Mouse (Mus musculus) urinary bladder, postnatal 36 days (tissue): ENCODE data around the gene Tspan5.
A peak's percentile ranks its signal among the peaks of the same experiment; 100 is the strongest.

Experiments used
- DNase-seq, 2 experiments: peaks; one replicate each; pipeline ENCODE4 v3.0.0; 2022; ENCODE audit warnings: low spot score in 2 of 2, mixed read lengths in 1 of 2

Gene Tspan5

DNA sequence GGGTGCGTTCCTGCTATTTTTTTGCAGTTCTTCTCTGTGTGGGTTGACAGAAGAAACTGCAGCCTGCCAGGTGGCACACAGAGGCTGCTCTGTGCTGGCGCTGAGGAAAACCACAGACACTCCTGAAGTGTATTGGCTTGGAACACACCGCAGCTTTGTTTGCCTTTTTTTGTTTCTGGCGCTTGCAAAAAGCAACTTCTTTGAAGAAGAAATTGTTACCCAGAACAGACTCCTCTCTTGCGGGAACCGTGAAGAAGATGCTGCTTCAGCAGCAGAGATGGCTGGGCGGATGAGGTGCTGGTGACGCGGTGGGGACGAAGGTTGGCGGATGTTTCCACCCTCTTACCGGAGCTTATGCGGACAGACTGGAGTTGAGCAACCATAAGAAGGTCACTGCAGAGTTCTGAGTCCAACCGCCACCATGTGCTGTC is 135.0 kb downstream of the Tspan5 start:
- DNase-seq, result no peak

DNA sequence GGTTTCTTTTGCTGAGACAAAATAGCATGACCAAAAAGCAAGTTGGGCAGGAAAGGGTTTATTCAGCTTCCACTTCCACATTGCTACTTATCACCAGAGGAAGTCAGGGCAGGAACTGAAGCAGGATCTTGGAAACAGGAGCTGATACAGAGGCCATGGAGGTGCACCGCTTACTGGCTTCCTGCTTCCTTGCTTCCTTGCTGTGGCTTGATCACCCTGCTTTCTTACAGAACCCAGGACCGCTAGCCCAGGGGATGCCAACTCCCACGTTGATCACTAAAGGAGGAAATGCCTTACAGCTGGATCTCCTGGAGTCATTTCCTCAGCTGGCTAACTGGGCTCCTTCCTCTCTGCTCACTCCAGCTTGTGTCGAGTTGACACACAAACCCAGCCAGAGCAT is 135.7 kb downstream of the Tspan5 start:
- DNase-seq, result no peak

DNA sequence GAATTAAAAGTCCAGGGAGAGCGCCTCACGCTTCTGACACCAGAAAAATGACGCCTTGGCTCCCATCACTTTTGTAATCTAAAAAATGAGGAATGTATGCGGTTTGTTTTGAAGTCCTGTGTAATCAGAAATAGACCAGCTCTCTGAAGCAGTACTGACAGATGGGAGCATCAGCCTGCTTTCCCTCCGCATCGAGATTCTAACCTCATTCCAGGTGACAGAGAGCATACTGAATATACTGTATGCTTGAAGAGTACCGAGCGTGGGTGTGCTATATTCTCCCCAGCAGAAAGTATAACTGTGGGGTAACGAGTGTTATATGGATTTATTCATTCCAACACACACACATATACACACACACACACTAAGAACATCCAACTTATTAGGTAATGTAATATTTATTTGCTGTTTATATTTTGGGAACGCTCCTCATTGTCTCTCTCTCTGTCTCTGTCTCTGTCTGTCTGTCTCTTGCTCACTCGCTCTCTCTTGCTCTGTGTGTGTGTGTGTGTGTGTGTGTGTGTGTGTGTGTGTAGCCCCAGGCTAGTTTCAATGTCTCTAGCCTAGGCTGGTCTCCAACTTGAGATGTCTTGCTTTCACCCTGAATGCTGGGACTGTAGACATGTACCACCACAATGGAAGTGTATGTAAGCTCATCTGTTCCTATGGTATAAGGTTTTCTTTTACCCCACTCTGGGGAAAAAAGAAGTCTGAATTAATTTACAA is 139.2 kb downstream of the Tspan5 start:
- no peak for DNase-seq

DNA sequence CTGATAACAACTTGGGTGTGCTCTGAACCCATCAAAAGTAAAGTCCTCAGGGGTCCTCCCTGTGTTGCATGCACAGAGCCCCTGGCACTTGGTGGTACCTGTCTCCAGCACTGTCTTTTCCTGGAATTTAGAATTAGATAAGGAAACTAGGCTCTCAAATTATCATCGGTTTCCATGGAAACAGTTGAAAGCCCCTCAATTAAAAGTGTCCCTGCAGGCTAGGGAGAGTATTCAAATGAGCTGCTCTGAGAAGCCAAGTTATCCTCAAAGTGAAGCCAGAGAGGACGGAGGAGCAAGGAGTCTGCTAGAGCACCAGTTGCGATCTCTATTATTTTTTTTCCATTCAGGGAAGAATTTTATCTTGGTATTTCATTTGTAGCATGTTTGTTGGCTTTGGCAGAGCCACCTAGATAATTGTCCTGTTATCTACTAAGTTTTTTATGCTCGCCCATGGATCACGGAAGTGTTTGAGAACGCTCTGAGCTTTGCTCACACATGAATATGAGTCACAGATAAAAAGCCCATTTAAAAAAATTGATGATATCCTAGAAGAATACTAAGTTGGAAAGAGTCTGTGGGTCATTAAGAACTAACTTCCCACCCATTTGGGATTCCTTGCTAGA is 139.8 kb downstream of the Tspan5 start:
- no peak for DNase-seq

DNA sequence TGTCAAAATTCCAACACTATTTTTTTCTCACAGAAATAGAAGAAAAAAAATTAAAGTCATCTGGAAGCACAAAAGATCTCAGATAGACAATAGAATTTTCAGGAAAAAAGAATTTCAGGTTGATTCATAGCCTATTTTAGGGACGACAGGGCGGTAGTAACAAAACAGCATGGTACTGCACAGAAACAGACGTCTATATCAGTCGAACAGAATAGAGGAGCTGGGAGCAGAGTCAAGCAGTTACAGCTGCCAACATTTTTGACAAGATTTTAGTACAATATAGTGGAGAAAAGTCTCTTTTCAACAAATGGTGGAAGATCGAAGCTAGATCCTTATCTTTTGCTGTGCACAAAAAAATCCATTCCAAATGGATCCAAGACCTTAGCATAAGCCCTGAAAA is 144.1 kb downstream of the Tspan5 start:
- no peak for DNase-seq

DNA sequence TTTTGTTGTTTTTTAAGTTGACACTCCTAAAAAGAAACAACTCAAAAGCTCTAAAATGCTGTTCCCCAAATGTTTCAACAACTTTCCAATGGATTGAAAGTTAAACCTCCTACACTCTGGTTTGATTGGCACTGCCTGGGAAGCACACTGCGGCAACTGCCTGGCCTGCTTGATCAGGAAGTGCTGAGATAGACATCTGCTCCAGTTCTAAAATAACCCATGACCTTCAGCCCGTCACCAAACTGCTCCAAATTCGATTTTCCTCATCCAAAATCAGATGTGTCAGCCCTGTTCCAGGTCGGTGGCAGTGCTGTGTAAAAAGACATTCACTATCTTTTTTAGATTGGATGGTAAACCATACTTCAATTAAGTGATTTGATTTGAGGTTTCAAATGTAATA is 147.2 kb downstream of the Tspan5 start:
- peak in 1 of 2 experiments; percentile 8 for DNase-seq

DNA sequence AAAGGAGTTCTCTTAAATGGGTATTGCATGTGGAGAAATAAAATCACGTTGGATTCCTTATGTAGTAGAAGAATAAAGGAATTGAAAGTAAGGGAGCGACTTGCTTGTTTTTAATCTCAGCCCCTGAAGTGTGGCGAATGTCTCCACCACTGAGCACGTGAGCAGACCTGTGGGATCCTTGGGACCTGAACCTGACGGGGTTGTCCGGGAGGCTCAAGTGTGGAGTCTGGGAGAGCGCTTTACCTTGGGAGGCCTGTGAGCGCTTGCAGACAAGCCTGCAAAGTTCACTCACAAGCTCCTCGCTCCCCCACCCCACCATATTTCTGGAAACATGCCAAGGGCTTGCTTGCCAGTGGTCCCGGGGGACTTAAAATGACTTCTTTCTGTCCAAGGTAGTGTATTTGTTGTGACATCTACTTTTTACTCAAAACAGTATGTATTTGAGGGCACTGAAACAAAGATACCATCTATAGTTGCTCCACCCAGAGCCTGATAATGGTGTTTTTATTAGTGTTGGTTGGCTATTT is 147.8 kb downstream of the Tspan5 start:
- no peak for DNase-seq

DNA sequence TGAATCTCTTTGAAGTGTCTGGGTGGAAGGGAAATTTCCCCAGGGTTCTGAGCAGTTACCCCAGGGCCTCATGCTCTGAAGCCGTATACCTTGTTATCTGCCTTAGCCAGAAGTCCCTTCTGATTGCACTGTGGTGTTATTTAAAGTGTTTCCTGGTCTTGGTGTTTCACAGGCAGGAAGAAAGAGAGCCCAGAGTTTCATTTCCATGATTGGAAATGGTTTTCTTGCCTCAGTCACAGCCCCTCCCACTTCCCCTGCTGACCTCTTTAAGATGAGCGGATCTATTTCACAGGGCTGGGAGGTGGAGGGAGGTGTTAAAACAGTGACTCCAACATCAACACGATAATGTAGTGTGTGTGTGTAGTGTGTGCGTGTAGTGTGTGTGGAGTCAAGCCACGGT is 151.5 kb downstream of the Tspan5 start:
- DNase-seq, result no peak

DNA sequence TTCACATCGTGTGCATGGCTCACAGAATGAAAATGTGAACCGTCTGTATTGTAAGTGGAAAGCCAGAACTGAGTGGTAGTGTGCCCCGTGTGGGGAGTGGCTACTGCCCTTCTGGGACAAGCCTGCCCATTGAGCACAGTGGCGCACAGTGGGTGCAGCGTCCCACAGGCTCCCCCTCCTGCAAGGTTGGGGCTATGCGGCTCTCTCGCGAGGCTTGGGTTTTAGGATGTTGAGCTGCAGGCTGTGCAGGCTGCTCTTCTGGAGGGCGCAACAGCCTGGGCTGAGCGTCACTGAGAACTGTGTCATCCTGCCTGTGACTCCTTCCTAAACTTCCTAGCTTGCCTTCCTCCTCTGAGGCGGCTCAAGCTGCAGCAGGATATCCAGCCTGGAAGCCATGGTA is 155.5 kb downstream of the Tspan5 start:
- no peak for DNase-seq

DNA sequence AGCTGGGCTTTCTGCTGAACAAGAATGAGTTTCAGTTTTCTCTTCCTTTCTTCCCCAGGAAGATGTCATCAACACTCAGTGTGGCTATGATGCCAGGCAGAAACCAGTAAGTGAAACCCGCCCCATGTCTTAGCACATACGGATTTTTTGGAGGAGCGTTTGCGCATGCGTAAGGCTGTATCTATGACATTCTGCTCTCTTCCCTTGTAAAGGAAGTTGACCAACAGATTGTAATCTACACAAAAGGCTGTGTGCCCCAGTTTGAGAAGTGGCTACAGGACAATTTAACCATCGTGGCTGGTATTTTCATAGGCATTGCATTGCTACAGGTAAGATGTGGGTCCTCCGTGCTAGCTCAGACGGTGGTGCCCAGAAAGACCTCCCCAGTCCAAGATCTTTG is 156.1 kb downstream of the Tspan5 start:
- DNase-seq, result no peak

DNA sequence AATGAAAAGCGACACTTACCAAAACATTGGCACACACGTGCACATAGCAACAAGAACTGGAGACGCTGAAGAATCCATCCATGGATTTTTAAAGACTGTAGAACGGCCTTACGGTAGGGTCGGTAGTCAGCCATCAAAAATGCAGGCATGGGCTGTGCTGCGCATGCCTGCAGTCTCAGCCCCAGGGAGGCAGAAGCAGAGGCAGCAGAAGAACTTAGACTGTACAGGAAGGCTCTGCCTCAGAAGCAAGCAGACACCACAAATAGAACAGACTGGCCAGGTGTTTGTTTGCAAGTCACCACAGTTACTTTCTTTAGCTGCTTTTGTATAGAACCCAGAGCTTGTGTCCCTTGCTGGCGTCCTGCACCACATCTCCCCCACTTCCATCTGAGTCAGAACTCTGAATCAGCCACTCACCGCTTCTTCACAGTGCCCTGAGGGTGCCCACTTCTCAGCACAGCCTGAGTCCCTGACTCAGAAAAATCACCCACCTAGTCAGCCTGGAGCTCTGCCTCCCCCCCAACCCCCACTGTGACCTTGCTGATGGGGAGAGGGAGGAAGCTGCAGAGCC is 158.7 kb downstream of the Tspan5 start:
- DNase-seq, result no peak

DNA sequence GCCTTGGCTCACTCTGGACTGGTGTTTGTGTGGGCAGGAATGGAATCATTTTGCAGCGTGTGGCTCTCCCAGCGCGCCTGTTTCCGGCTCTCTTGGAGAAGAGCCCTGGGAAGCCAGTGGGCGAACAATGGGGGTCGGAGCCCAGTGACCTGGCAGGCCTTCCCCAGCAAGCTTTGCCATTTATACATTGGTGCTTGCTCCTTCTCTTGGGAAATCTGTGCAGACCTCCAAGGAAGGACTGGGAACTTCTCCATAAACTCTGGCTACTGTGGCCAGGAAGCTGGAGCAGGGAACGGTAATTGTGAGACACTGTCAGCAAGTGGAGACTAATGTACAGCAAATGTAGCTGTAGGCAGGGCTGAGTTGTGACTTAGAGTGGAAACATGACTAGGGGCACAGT is 163.7 kb downstream of the Tspan5 start:
- DNase-seq, result peak in 1 of 2 experiments; percentile 2

DNA sequence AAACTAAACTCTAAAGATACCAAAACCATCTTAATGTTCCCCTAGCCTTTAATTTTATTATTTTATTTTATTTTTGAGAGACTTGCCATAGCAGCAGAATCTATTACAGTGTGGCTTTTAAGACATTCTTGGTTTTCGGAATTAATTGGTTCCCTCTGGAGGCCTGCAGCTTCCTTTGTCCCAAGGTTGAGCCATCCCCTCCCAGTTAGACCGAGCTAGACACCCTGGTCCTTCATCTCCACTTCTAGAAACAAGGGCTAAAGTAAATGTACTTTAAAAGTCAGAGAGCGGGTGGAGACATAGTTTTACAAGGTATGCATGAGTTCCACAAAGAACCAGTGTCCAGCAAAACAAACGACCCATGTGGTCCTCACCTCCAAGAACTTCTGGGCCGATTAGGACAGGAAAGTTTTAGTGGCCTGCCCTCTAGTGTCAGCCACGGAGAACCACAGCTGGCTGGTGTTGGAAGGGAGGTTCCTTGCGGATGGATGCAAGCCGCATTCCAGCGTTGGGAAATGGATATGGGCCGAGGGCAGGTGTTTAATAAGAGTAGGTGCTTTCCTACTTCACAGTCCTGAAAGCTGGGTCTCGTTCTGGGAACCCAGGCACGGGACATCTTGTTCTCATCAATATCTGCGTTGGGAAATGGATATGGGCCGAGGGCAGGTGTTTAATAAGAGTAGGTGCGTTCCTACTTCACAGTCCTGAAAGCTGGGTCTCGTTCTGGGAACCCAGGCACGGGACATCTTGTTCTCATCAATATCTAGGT is 164.3 kb downstream of the Tspan5 start:
- DNase-seq, result peak; percentile 49 to 70

DNA sequence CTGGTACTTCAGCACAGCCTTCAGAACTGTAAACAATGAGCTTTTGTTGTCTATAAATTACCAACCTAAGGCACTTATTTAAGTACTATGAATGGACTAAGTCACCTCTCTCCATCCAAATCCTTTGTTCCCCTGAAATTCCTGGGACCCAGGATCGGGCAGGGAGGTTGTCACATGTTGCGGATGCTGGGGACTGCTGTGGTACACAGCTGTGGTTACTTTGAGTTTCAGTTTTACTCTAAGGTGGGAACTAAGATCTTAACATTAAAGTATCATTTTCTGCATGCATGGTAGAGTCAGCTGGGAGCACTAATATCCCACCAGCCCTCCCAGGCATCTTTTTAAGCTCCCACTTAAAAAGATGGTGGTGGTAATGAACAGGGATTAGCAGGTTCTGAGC is 167.3 kb downstream of the Tspan5 start:
- DNase-seq, result no peak

DNA sequence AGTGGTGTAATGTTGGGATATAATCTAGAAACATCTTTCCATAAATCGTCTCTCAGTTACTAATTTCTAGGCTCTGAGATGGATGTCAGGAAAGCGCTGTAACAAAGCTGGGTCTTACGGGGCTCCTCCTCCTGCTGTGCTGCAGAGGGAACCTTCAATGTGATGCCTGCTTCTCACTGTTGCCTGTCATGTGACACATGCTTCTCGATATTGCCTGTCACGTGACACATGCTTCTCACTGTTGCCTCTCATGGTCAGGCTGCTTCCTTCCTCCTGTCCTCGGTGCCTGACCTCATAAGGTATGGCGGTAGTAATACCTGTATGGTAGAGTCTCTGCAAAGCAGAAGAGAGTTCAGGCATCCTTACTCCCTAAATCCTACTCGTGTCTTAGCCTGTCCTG is 170.5 kb downstream of the Tspan5 start:
- no peak for DNase-seq

DNA sequence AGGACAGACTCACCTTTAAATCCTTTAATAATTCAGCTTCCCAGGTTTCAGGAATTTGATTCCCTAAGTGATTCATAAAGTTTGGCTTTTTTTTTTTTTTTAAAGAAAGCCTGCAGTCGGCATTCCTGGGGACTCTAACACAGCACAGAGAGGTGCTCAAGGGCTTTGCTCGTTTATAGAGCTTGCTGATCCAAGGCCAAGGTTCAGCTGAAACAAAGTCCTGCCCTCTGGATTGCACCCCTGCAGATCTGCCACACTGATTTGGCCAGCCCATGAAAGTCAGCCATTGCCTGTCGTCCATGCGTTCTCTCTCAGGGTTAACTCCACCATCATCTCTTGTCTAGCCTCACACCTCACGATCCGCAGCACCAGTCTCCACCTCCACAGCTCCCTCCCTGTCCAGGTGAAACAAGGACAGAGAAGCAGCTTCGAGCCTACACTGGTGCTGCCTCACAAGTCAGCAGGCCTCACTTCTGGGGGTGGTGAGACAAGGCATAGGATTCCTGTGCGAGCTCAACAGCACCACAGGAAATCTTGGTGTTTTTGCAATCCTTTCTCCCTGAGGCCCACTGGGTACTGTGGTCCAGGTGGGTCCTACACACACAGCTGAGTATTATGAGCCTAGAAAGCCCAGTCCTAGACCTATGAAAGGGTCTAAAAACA is 172.8 kb downstream of the Tspan5 start:
- no peak for DNase-seq

DNA sequence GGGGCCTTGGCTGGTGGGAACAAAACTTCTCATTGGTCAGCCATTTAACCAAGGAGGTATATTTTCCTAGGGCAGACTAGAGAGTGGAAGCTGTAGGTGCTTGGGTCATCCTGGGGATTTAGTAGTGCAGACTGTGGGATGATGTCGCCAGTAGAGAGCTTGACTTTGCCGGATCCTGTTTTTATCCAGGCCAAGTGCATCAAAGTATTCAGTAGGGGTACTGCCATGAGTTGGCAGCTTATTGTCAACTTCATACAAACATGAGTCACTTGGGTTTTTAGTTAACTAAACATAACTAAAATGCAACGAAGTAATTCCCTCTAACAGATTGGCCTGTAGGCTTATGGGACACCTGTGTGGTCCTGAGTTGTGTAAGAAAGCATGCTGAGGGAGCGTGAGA is 174.6 kb downstream of the Tspan5 start:
- DNase-seq, result no peak

DNA sequence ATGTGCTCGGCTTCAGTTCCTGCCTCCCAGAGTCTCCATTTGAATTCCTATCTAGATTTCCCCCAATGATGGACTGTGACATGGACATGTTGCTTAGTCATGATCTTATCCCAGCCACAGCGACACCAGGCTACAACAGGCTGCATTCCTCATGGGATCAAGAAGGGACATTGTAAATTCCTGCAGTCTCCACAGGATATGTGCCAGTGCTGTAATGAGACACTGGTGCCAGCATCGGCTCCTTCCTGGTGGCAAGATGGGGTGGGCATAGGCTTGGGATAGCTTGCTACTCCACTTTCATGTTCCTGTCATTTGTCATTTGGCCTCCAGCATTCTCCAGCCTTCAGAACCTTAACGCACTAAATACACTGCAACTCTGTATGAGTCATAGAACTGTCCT is 175.0 kb downstream of the Tspan5 start:
- DNase-seq, result no peak

DNA sequence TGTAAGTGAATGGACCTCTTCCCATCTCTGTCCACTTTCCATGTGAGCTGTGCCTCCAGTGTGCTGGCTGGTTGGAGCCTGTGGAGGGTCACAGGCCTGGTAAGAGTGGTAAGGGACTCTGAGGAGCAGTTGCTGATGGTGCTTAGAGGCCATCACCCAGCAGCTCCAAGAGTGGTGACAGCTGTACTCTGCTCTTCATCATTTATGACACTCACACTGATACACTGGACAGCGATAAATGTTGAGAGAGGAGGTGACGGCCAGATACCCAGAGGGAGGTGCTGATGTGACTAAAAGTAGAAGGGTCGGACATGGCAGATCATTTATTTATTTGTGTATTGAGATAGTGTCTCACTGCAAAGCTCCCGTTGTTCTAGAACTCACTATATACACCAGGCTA is 176.2 kb downstream of the Tspan5 start:
- no peak for DNase-seq

DNA sequence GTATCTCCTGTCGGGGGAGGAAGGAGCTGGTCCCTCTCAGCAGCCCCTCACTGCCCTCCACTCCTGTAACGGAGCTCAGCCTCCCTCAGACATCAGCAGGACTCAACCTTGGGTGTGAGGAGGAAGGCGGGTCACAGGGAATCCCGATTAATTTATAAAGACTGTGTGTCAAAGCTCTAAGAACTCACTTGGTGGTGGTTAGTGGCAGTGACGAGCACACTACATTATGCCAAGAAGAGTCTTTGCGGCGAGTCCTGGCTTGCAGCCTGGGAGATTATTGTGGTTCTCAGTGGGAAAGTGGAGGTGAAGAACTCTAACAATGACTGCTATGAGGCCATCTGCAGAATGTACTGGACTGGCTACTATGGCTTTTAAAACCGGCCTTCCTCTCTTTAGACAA is 184.2 kb downstream of the Tspan5 start:
- DNase-seq, result no peak

DNA sequence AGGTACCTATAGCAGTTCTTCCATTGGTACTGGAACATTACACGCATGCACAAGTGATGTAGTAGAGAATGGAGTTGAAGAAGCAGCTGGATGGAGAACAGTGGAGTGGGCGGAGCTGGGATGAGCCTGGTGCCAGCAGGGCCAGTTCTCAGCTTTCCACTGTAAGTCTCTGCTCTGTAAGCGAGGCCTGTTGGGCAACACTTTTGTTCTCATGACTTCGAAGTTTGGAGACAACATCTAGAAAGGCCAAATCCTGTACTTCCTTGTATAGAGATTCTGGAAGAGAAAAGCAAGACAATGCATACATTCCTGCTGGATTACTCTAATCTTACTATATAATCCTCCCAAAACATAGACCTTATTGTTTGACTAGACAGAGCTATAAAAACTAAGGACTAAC is 185.4 kb downstream of the Tspan5 start:
- no peak for DNase-seq

DNA sequence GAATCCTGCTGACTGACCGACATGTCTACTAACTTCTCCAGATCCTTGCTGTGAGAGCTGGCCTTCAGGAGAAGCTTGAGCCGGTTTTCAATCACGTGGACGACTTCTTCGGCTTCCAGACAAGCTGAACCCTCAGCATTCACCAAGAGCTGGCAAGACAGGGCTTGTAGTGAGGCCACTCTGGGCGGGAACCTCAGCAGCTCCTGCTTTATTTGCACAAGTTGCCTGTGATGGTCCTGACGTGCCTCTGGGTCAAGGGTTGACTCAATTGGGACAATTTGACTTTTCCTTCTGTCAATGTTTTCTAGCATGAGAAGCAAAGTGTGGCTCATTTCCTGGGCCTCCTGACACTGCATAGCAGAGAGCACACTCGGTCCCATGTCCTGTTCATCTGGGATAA is 194.8 kb downstream of the Tspan5 start:
- DNase-seq, result peak; percentile 24 to 37
